Mouse (Mus musculus): ENCODE measurements around the gene Acap3. TPM values are rescaled to one million over a fixed set of nuclear protein-coding genes. Genes with fewer than 3 reads are reported as not detected.
A peak's percentile ranks its signal among the peaks of the same experiment; 100 is the strongest.

Acap3 gene
- total RNA-seq, 1 experiment from 2014 or later, result 27.1 TPM

GRCm38 (mm10) chr4:155943534-155944249 is 52.1 kb downstream of the Acap3 start, which contains the start of gene Ube2j2:
TSS of gene Ube2j2 (plus strand) at chr4:155943831.
- DNase-seq, result peak; percentile 95

GRCm38 (mm10) chr4:155944271-155944670 is 52.6 kb downstream of the Acap3 start:
- DNase-seq, result no peak

- DNase-seq, result no peak
Measured at GRCm38 (mm10) chr4:155947094-155947493, 55.5 kb downstream of the Acap3 start.

GRCm38 (mm10) chr4:155955491-155955890 is 63.9 kb downstream of the Acap3 start:
- DNase-seq, result no peak

Small RNA genes within 50 kb of the gene (microRNA-seq; reads per million reads assigned to microRNA genes)
- gene Gm22991, result 0 reads per million in 2 experiments

Other genes with a start within 250 kb of the Acap3 start
- not detected in 2 replicates for gene Gm10563, start 246.4 kb upstream of the Acap3 start, total RNA-seq (2021)
- gene Mmp23, start 238.4 kb upstream of the Acap3 start, total RNA-seq (2021), result 3.7 and 4.2 TPM in 2 replicates
- gene Mib2, start 222.6 kb upstream of the Acap3 start, total RNA-seq (2021), result 47.0 and 60.2 TPM in 2 replicates
- gene Fndc10, start 197.5 kb upstream of the Acap3 start, total RNA-seq (2021), result 50.8 and 67.4 TPM in 2 replicates
- gene Ssu72, start 187.0 kb upstream of the Acap3 start, total RNA-seq (2021), result 100 and 123 TPM in 2 replicates
- gene Tmem240, start 157.0 kb upstream of the Acap3 start, total RNA-seq (2021), result 0.86 and 1.6 TPM in 2 replicates
- gene Atad3a, start 130.7 kb upstream of the Acap3 start, total RNA-seq (2021), result 91.0 and 98.7 TPM in 2 replicates
- gene Vwa1, start 117.1 kb upstream of the Acap3 start, total RNA-seq (2021), result 2.6 and 3.7 TPM in 2 replicates
- gene Tmem88b, start 105.9 kb upstream of the Acap3 start, total RNA-seq (2021), result 0.79 and 1.2 TPM in 2 replicates
- gene Ankrd65, start 101.4 kb upstream of the Acap3 start, total RNA-seq (2021), result not detected in 2 replicates
- gene Mrpl20, start 88.9 kb upstream of the Acap3 start, total RNA-seq (2021), result 126 and 163 TPM in 2 replicates
- gene Ccnl2, start 79.3 kb upstream of the Acap3 start, total RNA-seq (2021), result 150 and 170 TPM in 2 replicates
- gene Aurkaip1, start 60.5 kb upstream of the Acap3 start, total RNA-seq (2021), result 135 and 160 TPM in 2 replicates
- 38.1 and 50.3 TPM in 2 replicates for gene Mxra8, start 52.1 kb upstream of the Acap3 start, total RNA-seq (2021)
- 63.2 and 64.6 TPM in 2 replicates for gene Dvl1, start 44.4 kb upstream of the Acap3 start, total RNA-seq (2021)
- gene Tas1r3, start 28.5 kb upstream of the Acap3 start, total RNA-seq (2021), result 0.52 and 0.55 TPM in 2 replicates
- gene Cptp, start 22.4 kb upstream of the Acap3 start, total RNA-seq (2021), result 13.8 and 23.0 TPM in 2 replicates
- gene Ints11, start 22.3 kb upstream of the Acap3 start, total RNA-seq (2021), result 32.4 and 36.9 TPM in 2 replicates
- gene Pusl1, start within 50 bp of the Acap3 start, total RNA-seq (2021), result 36.3 and 38.8 TPM in 2 replicates
- gene Ube2j2, start 52.0 kb downstream of the Acap3 start, total RNA-seq (2021), result 71.7 and 76.6 TPM in 2 replicates
- 70.6 and 77.9 TPM in 2 replicates for gene C1qtnf12, start 70.5 kb downstream of the Acap3 start, total RNA-seq (2021)
- 6.6 and 9.7 TPM in 2 replicates for gene B3galt6, start 100.8 kb downstream of the Acap3 start, total RNA-seq (2021)
- gene Sdf4, start 101.0 kb downstream of the Acap3 start, total RNA-seq (2021), result 248 and 275 TPM in 2 replicates
- 1.5 TPM in 1 of 2 replicates, not detected in the other for gene Tnfrsf4, start 122.0 kb downstream of the Acap3 start, total RNA-seq (2021)
- not detected in 2 replicates for gene Tnfrsf18, start 134.3 kb downstream of the Acap3 start, total RNA-seq (2021)
- gene Ttll10, start 167.6 kb downstream of the Acap3 start, total RNA-seq (2021), result 0.61 TPM in 1 of 2 replicates, not detected in the other
- 13.5 and 16.7 TPM in 2 replicates for gene 9430015G10Rik, start 218.2 kb downstream of the Acap3 start, total RNA-seq (2021)
- 0.18 TPM in 1 of 2 replicates, not detected in the other for gene Rnf223, start 238.7 kb downstream of the Acap3 start, total RNA-seq (2021)

Measured in adrenal gland, postnatal 25 days (tissue).